Mouse (Mus musculus) MEL (cell line): ENCODE results near the gene Hagh. TPM values are rescaled to one million over a fixed set of nuclear protein-coding genes. Genes with fewer than 3 reads are reported as not detected.

Experiments used
- DNase-seq: peaks from one replicate; pipeline ENCODE4 v3.0.0; 2011; ENCODE audit warnings: low read depth, low spot score
- H3K27ac ChIP-seq: 2 replicates; pipeline ENCODE4 v1.5.1; 2012; ENCODE audit warnings: low read depth, mild to moderate bottlenecking, control low read depth, low read length, moderate library complexity; ENCODE audit not compliant: control insufficient read depth
- H3K27me3 ChIP-seq, 2 experiments: fragments of 150-350 bp in 1 of 2; sonication (generic) in 1 of 2; 2 replicates each; pipeline ENCODE4 v1.6.1; 2012; ENCODE audit warnings: low read length in 2 of 2, mild to moderate bottlenecking in 2 of 2, improper control_type of control experiment in 1 of 2, moderate library complexity in 1 of 2; ENCODE audit not compliant: insufficient read depth in 2 of 2, control insufficient read depth in 1 of 2
- H3K36me3 ChIP-seq, 2 experiments: 2 replicates each; pipeline ENCODE4 v1.6.1; 2012 to 2014; ENCODE audit warnings: low read length in 2 of 2, improper control_type of control experiment in 1 of 2, inconsistent platforms in 1 of 2, mild to moderate bottlenecking in 1 of 2; ENCODE audit not compliant: insufficient read depth in 2 of 2, control insufficient read depth in 1 of 2
- H3K4me1 ChIP-seq, 2 experiments: fragments of 150-350 bp in 1 of 2; sonication (generic) in 1 of 2; 2 replicates each; pipeline ENCODE4 v1.6.1; 2012; ENCODE audit warnings: low read length in 2 of 2, improper control_type of control experiment in 1 of 2, mild to moderate bottlenecking in 1 of 2; ENCODE audit not compliant: insufficient read depth in 2 of 2, control insufficient read depth in 1 of 2
- H3K4me3 ChIP-seq, 2 experiments: fragments of 150-350 bp in 1 of 2; sonication (generic) in 1 of 2; 2 replicates each; pipeline ENCODE4 v1.5.1; 2012; ENCODE audit warnings: low read depth in 2 of 2, low read length in 2 of 2, mild to moderate bottlenecking in 2 of 2, moderate library complexity in 2 of 2, control low read depth in 1 of 2, improper control_type of control experiment in 1 of 2; ENCODE audit not compliant: control insufficient read depth in 1 of 2, insufficient read depth in 1 of 2
- H3K79me2 ChIP-seq: 2 replicates; pipeline ENCODE4 v1.6.1; 2012; ENCODE audit warnings: mild to moderate bottlenecking, low read length, moderate library complexity; ENCODE audit not compliant: control insufficient read depth, poor library complexity, insufficient read depth
- H3K9ac ChIP-seq: 2 replicates; pipeline ENCODE4 v1.6.1; 2012; ENCODE audit warnings: low read depth, mild to moderate bottlenecking, control low read depth, low read length, moderate library complexity; ENCODE audit not compliant: control insufficient read depth, poor library complexity, severe bottlenecking
- H3K9me3 ChIP-seq: fragments of 150-350 bp; sonication (generic); replicated peaks from 2 replicates; pipeline ENCODE4 v1.6.1; 2012; ENCODE audit warnings: mild to moderate bottlenecking, low read length, improper control_type of control experiment, moderate library complexity; ENCODE audit not compliant: insufficient read depth
- CHD2 ChIP-seq: IDR thresholded peaks from 2 replicates; pipeline ENCODE4 v1.6.1; 2011; ENCODE audit warnings: low read length, improper control_type of control experiment
- E2F4 ChIP-seq: IDR thresholded peaks from 2 replicates; pipeline ENCODE4 v1.6.1; 2011; ENCODE audit warnings: low read depth, low read length, improper control_type of control experiment, borderline replicate concordance
- EP300 ChIP-seq, 2 experiments: IDR thresholded peaks; 2 replicates each; pipeline ENCODE4 v1.6.1; 2011; ENCODE audit warnings: improper control_type of control experiment in 2 of 2, low read length in 2 of 2, low read depth in 1 of 2, mild to moderate bottlenecking in 1 of 2
- JUND ChIP-seq: IDR thresholded peaks from 2 replicates; pipeline ENCODE4 v1.6.1; 2011; ENCODE audit warnings: low read depth, mild to moderate bottlenecking, improper control_type of control experiment, low read length
- KAT2A ChIP-seq: conservative IDR thresholded peaks from 2 replicates; pipeline ENCODE4 v1.6.1; 2012; ENCODE audit warnings: low read depth, low read length, improper control_type of control experiment, inconsistent platforms
- MAFK ChIP-seq: IDR thresholded peaks from 2 replicates; pipeline ENCODE4 v1.6.1; 2011; ENCODE audit warnings: low read depth, mild to moderate bottlenecking, low read length, improper control_type of control experiment, borderline replicate concordance
- MEF2A ChIP-seq: IDR thresholded peaks from 2 replicates; pipeline ENCODE4 v1.6.1; 2014; ENCODE audit warnings: low read depth, mild to moderate bottlenecking, inconsistent platforms, low read length, improper control_type of control experiment; ENCODE audit not compliant: poor library complexity, insufficient replicate concordance, severe bottlenecking; ENCODE audit errors: extremely low read depth
- MYC ChIP-seq: IDR thresholded peaks from 2 replicates; pipeline ENCODE4 v1.6.1; 2011; ENCODE audit warnings: low read depth, mild to moderate bottlenecking, low read length, improper control_type of control experiment, moderate library complexity
- NELFE ChIP-seq: IDR thresholded peaks from 2 replicates; pipeline ENCODE4 v1.6.1; 2011; ENCODE audit warnings: low read depth, low read length, improper control_type of control experiment
- POLR2A ChIP-seq, 2 experiments: IDR thresholded peaks; 2 replicates each; pipeline ENCODE4 v1.6.1; 2011 to 2012; ENCODE audit warnings: low read length in 2 of 2, mild to moderate bottlenecking in 2 of 2, control low read depth in 1 of 2, improper control_type of control experiment in 1 of 2, low read depth in 1 of 2, moderate library complexity in 1 of 2; ENCODE audit not compliant: control insufficient read depth in 1 of 2, insufficient read depth in 1 of 2, poor library complexity in 1 of 2
- POLR2AphosphoS5 ChIP-seq: IDR thresholded peaks from 2 replicates; pipeline ENCODE4 v1.6.1; 2012; ENCODE audit warnings: low read depth, borderline replicate concordance, mild to moderate bottlenecking, inconsistent platforms, low read length, moderate library complexity, mixed read lengths
- SIN3A ChIP-seq: IDR thresholded peaks from 2 replicates; pipeline ENCODE4 v1.6.1; 2012; ENCODE audit warnings: low read length, improper control_type of control experiment, inconsistent platforms
- SMC3 ChIP-seq: IDR thresholded peaks from 2 replicates; pipeline ENCODE4 v1.6.1; 2011; ENCODE audit warnings: low read depth, low read length, improper control_type of control experiment
- ZC3H11A ChIP-seq: IDR thresholded peaks from 2 replicates; pipeline ENCODE4 v1.6.1; 2012; ENCODE audit warnings: low read depth, mild to moderate bottlenecking, inconsistent platforms, low read length, improper control_type of control experiment
- polyA plus RNA-seq, 2 experiments: library from polyadenylated mRNA; stranded (reverse) in 1 of 2; unstranded in 1 of 2; fragments of >175 nt in 1 of 2; fragments of >200 nt in 1 of 2; gene quantifications; 2 replicates each; pipeline versions ENCODE4 v1.2.1 to v1.2.4; 2012; ENCODE audit warnings: low replicate concordance in 2 of 2, low read depth in 1 of 2; ENCODE audit not compliant: insufficient read length in 2 of 2, insufficient read depth in 1 of 2, missing spikeins in 1 of 2
- total RNA-seq: library from RNA; depleted of rRNA; stranded (reverse); fragments of 300-350 nt; gene quantifications from 2 replicates; pipeline ENCODE4 v1.2.3, GENCODE M21; 2012

Gene Hagh
- total and polyA plus RNA-seq, 3 experiments = 37.5 to 49.6 TPM; not detected in 1

- TF ChIP-seq NELFE = peak; percentile 93
Observed at GRCm38 (mm10) chr17:24803952-24804951, 35.7 kb upstream of the Hagh start, which contains the start of gene Meiob (continued).

GRCm38 (mm10) chr17:24811211-24811610 lies 28.7 kb upstream of the Hagh start:
- H3K27ac ChIP-seq = no peak overlapping the region
- no peaks in the 10 kb centered on the region for H3K79me2 ChIP-seq
- no peak overlapping the region for H3K9ac ChIP-seq
- no peaks in the 10 kb centered on the region for H3K4me1 ChIP-seq
- H3K4me3 ChIP-seq = no peak overlapping the region
- DNase-seq = no peak
- no peaks in the 10 kb centered on the region for H3K36me3 ChIP-seq
- TF ChIP-seq MYC = no peak
- TF ChIP-seq MAFK = no peak
- no peak for TF ChIP-seq ZC3H11A
- no peak for TF ChIP-seq EP300 (IDR thresholded peaks at IDR 0.05; ENCODE audit: low read depth in 1 of 2, low read length in 2 of 2)
- TF ChIP-seq POLR2AphosphoS5 = no peak
- TF ChIP-seq MEF2A = no peak
- TF ChIP-seq SIN3A = no peak
- TF ChIP-seq POLR2A (IDR thresholded peaks at IDR 0.05; ENCODE audit: control insufficient read depth in 1 of 2, insufficient read depth in 1 of 2, low read depth in 1 of 2, low read length in 2 of 2, poor library complexity in 1 of 2) = no peak
- no peak for TF ChIP-seq JUND
- no peak for TF ChIP-seq NELFE
- TF ChIP-seq SMC3 = no peak
- TF ChIP-seq E2F4 = no peak
- H3K9me3 ChIP-seq = no peaks in the 10 kb centered on the region
- peaks cover 3 to 14% of the 10 kb centered on the region in 2 experiments for H3K27me3 ChIP-seq

- H3K36me3 ChIP-seq = no peaks in the 10 kb centered on the region
- TF ChIP-seq JUND (no peak), KAT2A (no peak), CHD2 (no peak)
- no peak overlapping the region for H3K9ac ChIP-seq
- no peak overlapping the region for H3K4me3 ChIP-seq
- H3K4me1 ChIP-seq = no peaks in the 10 kb centered on the region
- H3K27me3 ChIP-seq = peaks cover 3 to 12% of the 10 kb centered on the region in 2 experiments
- no peaks in the 10 kb centered on the region for H3K9me3 ChIP-seq
- no peaks in the 10 kb centered on the region for H3K79me2 ChIP-seq
- no peak for DNase-seq
- H3K27ac ChIP-seq = no peak overlapping the region
Observed at GRCm38 (mm10) chr17:24812215-24812614, 27.7 kb upstream of the Hagh start.
